Mouse (Mus musculus): ENCODE results near the gene Tarbp2.
A peak's percentile ranks its signal among the peaks of the same experiment; 100 is the strongest.

The Tarbp2 gene

GRCm38 (mm10) chr15:102505770-102506463 lies 12.1 kb upstream of the Tarbp2 start:
- DNase-seq (ENCODE audit: low spot score): no peak

- DNase-seq (ENCODE audit: low spot score): no peak
These were observed 11.5 kb upstream of the Tarbp2 start for GRCm38 (mm10) chr15:102506464-102506830.

GRCm38 (mm10) chr15:102506864-102507263 lies 11.1 kb upstream of the Tarbp2 start:
- no peak for DNase-seq (ENCODE audit: low spot score)

- no peak for DNase-seq (ENCODE audit: low spot score)
These were observed 10.4 kb upstream of the Tarbp2 start for GRCm38 (mm10) chr15:102507561-102507960.

- DNase-seq (ENCODE audit: low spot score): no peak
These were observed 9.7 kb upstream of the Tarbp2 start for GRCm38 (mm10) chr15:102508336-102508735.

GRCm38 (mm10) chr15:102510110-102510509 lies 7.9 kb upstream of the Tarbp2 start:
- no peak for DNase-seq (ENCODE audit: low spot score)

GRCm38 (mm10) chr15:102510590-102511284 lies 7.3 kb upstream of the Tarbp2 start:
- peak; percentile 87 for DNase-seq (ENCODE audit: low spot score)

GRCm38 (mm10) chr15:102511285-102511833 lies 6.6 kb upstream of the Tarbp2 start:
- DNase-seq (ENCODE audit: low spot score): no peak

GRCm38 (mm10) chr15:102512010-102512409 lies 6.0 kb upstream of the Tarbp2 start:
- DNase-seq (ENCODE audit: low spot score): no peak

GRCm38 (mm10) chr15:102512471-102512870 lies 5.5 kb upstream of the Tarbp2 start:
- DNase-seq (ENCODE audit: low spot score): no peak

- no peak for DNase-seq (ENCODE audit: low spot score)
These were observed 5.0 kb upstream of the Tarbp2 start for GRCm38 (mm10) chr15:102513004-102513403.

GRCm38 (mm10) chr15:102515261-102515660 lies 2.7 kb upstream of the Tarbp2 start:
- DNase-seq (ENCODE audit: low spot score): no peak

GRCm38 (mm10) chr15:102515791-102516190 lies 2.2 kb upstream of the Tarbp2 start:
- DNase-seq (ENCODE audit: low spot score): no peak

- DNase-seq (ENCODE audit: low spot score): no peak
These were observed 1.7 kb upstream of the Tarbp2 start for GRCm38 (mm10) chr15:102516293-102516692.

GRCm38 (mm10) chr15:102516728-102517404 lies 1.1 kb upstream of the Tarbp2 start, which contains the start of gene Map3k12:
Map3k12 (minus strand) TSS chr15:102517064.
- peak; percentile 74 for DNase-seq (ENCODE audit: low spot score)

- no peak for DNase-seq (ENCODE audit: low spot score)
These were observed 389 bp upstream of the Tarbp2 start for GRCm38 (mm10) chr15:102517631-102517975.

- DNase-seq (ENCODE audit: low spot score): no peak
These were observed 838 bp downstream of the Tarbp2 start for GRCm38 (mm10) chr15:102518859-102519201.

GRCm38 (mm10) chr15:102519211-102520141 lies 1.5 kb downstream of the Tarbp2 start:
- no peak for DNase-seq (ENCODE audit: low spot score)

GRCm38 (mm10) chr15:102520416-102520815 lies 2.4 kb downstream of the Tarbp2 start:
- no peak for DNase-seq (ENCODE audit: low spot score)

GRCm38 (mm10) chr15:102521480-102521879 lies 3.5 kb downstream of the Tarbp2 start:
- no peak for DNase-seq (ENCODE audit: low spot score)

GRCm38 (mm10) chr15:102524892-102525485 lies 7.0 kb downstream of the Tarbp2 start, which contains the start of gene Npff:
Npff (minus strand) TSS chr15:102524942.
- DNase-seq (ENCODE audit: low spot score): peak; percentile 66

Measured in ovary, postnatal 36 days (tissue).